Mouse (Mus musculus): ENCODE results near the gene Gmds. TPM values are rescaled to one million over a fixed set of nuclear protein-coding genes. Genes with fewer than 3 reads are reported as not detected.

The Gmds gene
- polyA plus RNA-seq, 1 experiment from 2014 or later = 37.2 TPM

DNA sequence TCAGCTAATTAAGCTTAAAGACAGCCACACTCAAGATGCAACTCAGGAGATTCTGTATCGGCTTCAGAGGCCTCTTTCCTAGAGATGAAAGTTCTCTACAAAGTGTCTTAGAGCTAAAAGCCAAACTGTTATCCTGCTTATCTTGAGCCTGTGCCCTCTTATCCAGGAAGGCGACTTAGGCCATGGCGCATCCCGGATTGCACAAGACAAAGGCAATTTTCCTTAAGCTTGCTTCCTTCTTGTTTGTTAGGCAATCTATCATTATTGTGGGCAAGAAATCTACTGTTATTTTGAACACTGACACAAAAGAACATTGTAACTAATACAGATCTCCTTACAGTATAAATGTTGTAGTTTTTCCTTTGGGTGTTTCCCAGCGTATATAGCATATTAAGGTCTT lies 511.4 kb downstream of the Gmds start:
- no peak overlapping the region for H3K27ac ChIP-seq (replicated peaks)
- 0 out of 2 replicates have a peak, but pooled peaks cover 2% of the 10 kb centered on the region for H3K4me1 ChIP-seq (replicated peaks)
- no peak overlapping the region for H3K9ac ChIP-seq
- no peak overlapping the region for H3K4me3 ChIP-seq
- WGBS = 93% methylated on average over 5 of the region's 5 CpGs
- ATAC-seq (ENCODE audit: low FRiP score, low read depth) = no peak
- peaks cover 11% of the 10 kb centered on the region; the same call in 1 of the 2 replicates for H3K27me3 ChIP-seq
- no peak overlapping the region for H3K4me2 ChIP-seq
- no peaks in the 10 kb centered on the region for H3K9me3 ChIP-seq
- no peaks in the 10 kb centered on the region for H3K36me3 ChIP-seq

DNA sequence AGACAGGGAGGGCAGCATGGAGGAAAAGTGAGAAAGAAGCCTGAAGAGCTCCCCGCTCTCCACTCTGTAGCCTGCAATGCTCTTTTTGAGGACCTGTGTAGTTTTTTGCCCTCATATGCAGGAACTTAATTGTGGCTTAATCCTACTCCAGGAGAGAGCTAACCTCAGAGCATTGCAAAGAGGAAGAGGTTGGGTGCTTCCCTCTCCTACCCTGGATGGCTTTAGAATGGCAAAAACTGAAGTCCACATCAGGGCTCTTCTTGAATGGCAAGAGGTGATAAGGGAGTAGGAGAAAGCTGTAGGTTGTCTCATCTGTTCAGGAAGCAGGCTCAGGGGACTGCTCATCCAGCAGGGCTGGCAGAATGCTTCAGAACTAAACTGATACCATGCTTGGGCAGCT lies 513.4 kb downstream of the Gmds start:
- Histone ChIP-seq H3K4me1 (replicated peaks) (peaks cover 5% of the 10 kb centered on the region; the same call in 1 of the 2 replicates), H3K27me3 (peaks cover 19% of the 10 kb centered on the region; the same call in 1 of the 2 replicates), H3K36me3 (no peaks in the 10 kb centered on the region), H3K4me3 (no peak overlapping the region), H3K9ac (no peak overlapping the region), H3K9me3 (no peaks in the 10 kb centered on the region), H3K4me2 (no peak overlapping the region), H3K27ac (replicated peaks) (no peak overlapping the region)
- ATAC-seq (ENCODE audit: low FRiP score, low read depth) = no peak
- WGBS = 93% methylated on average over 1 of the region's 1 CpGs

DNA sequence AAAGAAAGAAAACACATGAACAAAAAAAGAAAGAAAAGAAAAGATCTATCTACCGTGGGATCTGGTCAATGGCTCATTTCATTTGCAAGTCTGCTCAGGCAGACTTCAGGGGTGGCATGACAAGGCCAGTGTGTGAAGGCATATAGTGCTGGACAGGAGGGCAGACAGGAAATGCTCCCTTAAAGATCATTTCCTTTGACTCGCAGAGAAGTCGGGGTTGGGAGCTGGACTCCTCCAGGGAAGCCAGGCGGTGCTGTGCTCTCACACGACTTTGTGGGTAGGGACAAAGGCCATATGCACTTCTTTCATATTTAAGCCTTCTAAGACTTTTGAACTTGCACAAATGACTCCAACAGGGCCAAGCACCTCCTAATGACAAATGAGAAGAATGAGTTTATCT lies 515.2 kb downstream of the Gmds start:
- Histone ChIP-seq H3K27ac (replicated peaks) (no peak overlapping the region), H3K4me3 (no peak overlapping the region), H3K36me3 (no peaks in the 10 kb centered on the region), H3K4me2 (no peak overlapping the region), H3K27me3 (peaks cover 36% of the 10 kb centered on the region), H3K4me1 (replicated peaks) (peaks cover 5% of the 10 kb centered on the region; the same call in 1 of the 2 replicates), H3K9ac (no peak overlapping the region), H3K9me3 (no peaks in the 10 kb centered on the region)
- no peak for ATAC-seq (ENCODE audit: low FRiP score, low read depth)
- 26% methylated on average over 5 of the region's 5 CpGs for WGBS

DNA sequence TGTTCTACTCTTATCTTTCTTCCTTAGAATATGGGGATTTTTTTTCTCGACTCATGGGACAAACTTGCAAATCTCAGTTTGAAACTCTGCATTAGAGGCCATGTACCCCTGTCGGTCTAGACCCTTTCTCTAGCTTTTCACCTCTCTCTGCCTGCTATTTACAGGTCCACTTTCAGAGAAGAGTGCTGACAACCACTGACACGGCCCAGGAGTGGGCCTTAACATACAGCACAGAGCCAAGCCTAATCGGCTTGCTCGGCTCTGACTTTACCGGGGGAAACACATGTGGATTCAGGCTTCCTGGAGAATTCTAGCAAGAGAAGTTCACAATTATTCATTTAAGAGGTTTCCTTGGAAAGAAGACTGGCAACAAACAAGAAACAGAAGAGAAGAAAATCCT lies 517.5 kb downstream of the Gmds start:
- Histone ChIP-seq H3K4me3 (peak overlapping the region; percentile 29; the same call in 1 of the 2 replicates), H3K27ac (replicated peaks) (no peak overlapping the region)

DNA sequence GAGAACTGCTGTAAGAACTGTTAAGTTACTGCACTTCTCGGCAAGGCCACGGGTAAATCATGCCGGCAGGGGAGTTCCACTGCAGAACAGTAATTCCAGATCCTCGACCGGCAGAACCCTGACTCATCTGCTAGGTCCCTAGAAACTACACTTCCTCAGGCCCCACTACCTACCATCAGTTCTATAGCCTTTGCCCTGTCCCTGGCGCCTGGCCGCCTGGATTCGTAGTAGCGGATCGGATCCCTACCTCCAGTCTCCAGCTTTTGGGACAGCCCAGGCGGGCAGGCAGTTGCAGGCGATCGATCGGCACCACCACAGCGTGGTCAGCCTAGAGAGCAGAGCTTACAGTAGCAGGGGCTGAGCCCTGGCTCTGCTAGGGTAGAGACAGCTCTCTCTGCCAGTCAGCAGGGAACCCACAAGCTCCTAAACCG lies 517.9 kb downstream of the Gmds start:
- H3K27ac ChIP-seq (replicated peaks) = no peak overlapping the region

More for the DNA sequence above, 517.5 kb downstream of the Gmds start:
- 22% methylated on average over 6 of the region's 6 CpGs for WGBS
- no peaks in the 10 kb centered on the region for H3K36me3 ChIP-seq
- H3K9ac ChIP-seq = 0 out of 2 replicates have a peak overlapping the region, but pooled peaks have one; percentile 1
- no peaks in the 10 kb centered on the region for H3K9me3 ChIP-seq
- peaks cover 5% of the 10 kb centered on the region; the same call in 1 of the 2 replicates for H3K4me1 ChIP-seq (replicated peaks)
- H3K4me2 ChIP-seq = peak overlapping the region; percentile 50
- ATAC-seq (ENCODE audit: low FRiP score, low read depth) = no peak
- H3K27me3 ChIP-seq = peaks cover 55% of the 10 kb centered on the region

DNA sequence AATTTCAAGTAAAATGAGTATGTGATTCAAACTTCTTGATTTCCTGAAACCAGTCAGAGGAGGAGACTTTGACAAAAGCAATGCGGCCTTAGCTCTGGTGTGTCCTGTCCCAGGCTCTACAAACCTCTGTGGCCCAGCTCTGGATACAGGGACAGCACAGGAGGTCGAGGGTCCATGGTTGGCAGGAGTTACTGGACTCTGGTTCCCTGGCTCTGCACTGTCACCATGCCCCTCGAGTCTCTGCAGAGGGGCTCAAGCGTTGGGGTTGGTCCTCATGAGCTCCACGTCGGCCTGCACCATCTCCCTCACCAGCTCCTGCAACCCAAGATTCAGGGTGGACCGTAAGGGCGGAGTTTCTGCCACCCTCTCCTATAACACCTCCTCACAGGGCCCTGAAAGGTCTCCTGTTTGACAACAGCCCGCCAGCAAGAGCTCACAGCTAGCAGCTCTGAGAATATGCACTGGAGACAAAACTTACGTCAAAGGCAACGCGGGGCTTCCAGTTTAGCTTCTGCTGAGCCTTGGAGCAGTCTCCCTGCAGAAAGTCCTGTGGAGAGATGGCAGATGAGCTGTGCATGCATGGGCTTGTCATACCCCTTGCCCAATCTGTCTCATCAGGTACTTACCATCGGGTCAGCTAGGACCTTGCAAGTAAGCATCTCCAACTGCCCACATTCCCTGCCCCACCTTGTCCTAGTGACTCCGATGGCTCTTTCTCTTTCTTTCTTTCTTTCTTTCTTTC lies 518.7 kb downstream of the Gmds start:
- peaks cover 67% of the 10 kb centered on the region for H3K27me3 ChIP-seq
- 36% methylated on average over 14 of the region's 14 CpGs for WGBS

More for the DNA sequence above, 517.9 kb downstream of the Gmds start:
- 2% methylated on average over 16 of the region's 16 CpGs for WGBS
- H3K4me2 ChIP-seq = peak overlapping the region; percentile 50
- peaks cover 59% of the 10 kb centered on the region for H3K27me3 ChIP-seq
- no peaks in the 10 kb centered on the region for H3K36me3 ChIP-seq
- 0 out of 2 replicates have a peak overlapping the region, but pooled peaks have one; percentile 1 for H3K9ac ChIP-seq
- peak overlapping the region; percentile 29 for H3K4me3 ChIP-seq
- peaks cover 5% of the 10 kb centered on the region; the same call in 1 of the 2 replicates for H3K4me1 ChIP-seq (replicated peaks)
- H3K9me3 ChIP-seq = no peaks in the 10 kb centered on the region
- peak; percentile 74 for ATAC-seq (ENCODE audit: low FRiP score, low read depth)

DNA sequence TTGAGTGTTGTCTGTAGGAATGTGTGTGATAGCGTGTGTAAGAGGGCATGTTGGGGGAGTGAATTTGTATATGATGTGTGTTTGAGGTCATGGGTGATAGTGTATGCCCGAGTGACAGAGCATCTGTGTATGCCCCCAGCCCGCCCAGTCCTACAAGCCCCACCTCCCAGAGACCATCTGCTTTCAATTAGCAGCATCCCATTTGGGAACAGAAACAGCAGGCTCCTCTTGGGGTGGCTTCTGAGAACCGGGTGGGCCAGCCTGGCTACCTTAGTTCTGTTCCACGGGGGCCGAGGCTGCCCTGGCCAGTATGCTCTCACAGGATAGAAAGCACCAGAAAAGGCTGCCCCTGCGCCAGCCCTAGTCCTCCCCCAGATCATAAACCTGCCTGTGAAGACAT lies 520.2 kb downstream of the Gmds start:
- Histone ChIP-seq H3K4me1 (replicated peaks) (peaks cover 5% of the 10 kb centered on the region; the same call in 1 of the 2 replicates), H3K27me3 (peaks cover 77% of the 10 kb centered on the region)
- WGBS = 62% methylated on average over 7 of the region's 7 CpGs

More for the DNA sequence above, 518.7 kb downstream of the Gmds start:
- Histone ChIP-seq H3K9ac (no peak overlapping the region), H3K27ac (replicated peaks) (no peak overlapping the region), H3K4me2 (no peak overlapping the region), H3K4me3 (no peak overlapping the region), H3K4me1 (replicated peaks) (peaks cover 5% of the 10 kb centered on the region; the same call in 1 of the 2 replicates), H3K9me3 (no peaks in the 10 kb centered on the region), H3K36me3 (no peaks in the 10 kb centered on the region)
- no peak for ATAC-seq (ENCODE audit: low FRiP score, low read depth)

DNA sequence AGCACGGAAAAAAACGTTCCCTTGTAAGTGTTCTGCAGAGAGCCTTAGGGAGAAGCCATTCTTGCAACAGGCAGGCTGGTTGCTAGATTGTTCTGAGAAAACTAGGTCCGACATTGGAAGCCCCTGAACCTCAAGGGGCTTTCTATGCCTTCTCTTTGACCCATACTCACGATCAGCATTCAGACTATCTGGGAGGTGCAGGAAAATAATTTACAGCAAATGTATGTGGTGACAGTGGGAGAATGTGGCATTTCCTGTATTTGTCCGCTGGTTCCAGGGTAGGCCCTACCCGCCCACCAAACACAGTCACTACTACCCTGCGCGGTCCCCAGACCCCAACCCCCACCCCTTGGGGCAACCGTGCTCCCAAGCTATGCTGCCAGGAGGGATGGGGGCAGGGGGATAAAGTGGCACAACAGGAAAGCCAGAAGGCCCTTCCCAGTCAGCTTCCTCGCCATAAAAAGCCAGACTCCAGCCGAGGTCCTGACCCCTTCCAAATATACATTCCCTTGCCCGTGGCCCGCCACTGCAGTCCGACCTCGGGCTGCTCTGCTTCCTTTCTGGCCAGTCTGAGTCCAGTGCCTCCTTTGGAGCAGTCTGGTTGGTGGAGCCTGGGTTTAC lies 523.0 kb downstream of the Gmds start:
- H3K27ac ChIP-seq (replicated peaks) = no peak overlapping the region
- H3K36me3 ChIP-seq = no peaks in the 10 kb centered on the region
- H3K4me2 ChIP-seq = no peak overlapping the region
- WGBS = 36% methylated on average over 15 of the region's 15 CpGs
- H3K4me3 ChIP-seq = no peak overlapping the region
- peaks cover 8% of the 10 kb centered on the region for H3K4me1 ChIP-seq (replicated peaks)
- no peak overlapping the region for H3K9ac ChIP-seq
- peaks cover 87% of the 10 kb centered on the region for H3K27me3 ChIP-seq
- no peak for ATAC-seq (ENCODE audit: low FRiP score, low read depth)
- no peaks in the 10 kb centered on the region for H3K9me3 ChIP-seq

More for the DNA sequence above, 520.2 kb downstream of the Gmds start:
- H3K9ac ChIP-seq = no peak overlapping the region
- no peaks in the 10 kb centered on the region for H3K36me3 ChIP-seq
- no peak for ATAC-seq (ENCODE audit: low FRiP score, low read depth)
- H3K9me3 ChIP-seq = no peaks in the 10 kb centered on the region
- no peak overlapping the region for H3K27ac ChIP-seq (replicated peaks)
- no peak overlapping the region for H3K4me3 ChIP-seq
- no peak overlapping the region for H3K4me2 ChIP-seq

DNA sequence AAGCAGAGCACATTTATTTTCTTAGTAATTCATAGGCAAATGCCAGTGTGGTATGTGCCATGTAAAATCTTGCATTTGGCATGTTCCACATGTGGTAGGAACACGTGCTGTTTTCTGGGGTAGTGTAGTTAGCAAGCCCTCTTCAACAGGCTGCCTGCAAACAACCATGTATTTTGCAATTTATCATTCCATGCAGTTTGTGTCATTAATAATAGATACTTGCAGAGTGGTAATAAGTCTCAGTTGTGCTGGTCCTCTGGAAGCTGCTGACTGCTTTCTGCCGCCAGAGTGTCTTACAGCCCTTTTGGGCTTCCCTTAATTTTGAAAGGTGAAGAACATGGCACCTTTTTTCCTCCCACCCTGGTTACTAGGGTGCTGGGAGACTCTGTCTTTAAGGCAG lies 525.8 kb downstream of the Gmds start:
- WGBS = 52% methylated on average over 2 of the region's 2 CpGs
- no peak overlapping the region for H3K4me3 ChIP-seq
- H3K9ac ChIP-seq = no peak overlapping the region
- H3K27me3 ChIP-seq = peaks cover 67% of the 10 kb centered on the region
- ATAC-seq (ENCODE audit: low FRiP score, low read depth) = no peak
- peaks cover 16% of the 10 kb centered on the region for H3K4me1 ChIP-seq (replicated peaks)
- H3K36me3 ChIP-seq = no peaks in the 10 kb centered on the region
- peak overlapping the region; percentile 28 for H3K4me2 ChIP-seq
- no peak overlapping the region for H3K27ac ChIP-seq (replicated peaks)
- H3K9me3 ChIP-seq = no peaks in the 10 kb centered on the region

DNA sequence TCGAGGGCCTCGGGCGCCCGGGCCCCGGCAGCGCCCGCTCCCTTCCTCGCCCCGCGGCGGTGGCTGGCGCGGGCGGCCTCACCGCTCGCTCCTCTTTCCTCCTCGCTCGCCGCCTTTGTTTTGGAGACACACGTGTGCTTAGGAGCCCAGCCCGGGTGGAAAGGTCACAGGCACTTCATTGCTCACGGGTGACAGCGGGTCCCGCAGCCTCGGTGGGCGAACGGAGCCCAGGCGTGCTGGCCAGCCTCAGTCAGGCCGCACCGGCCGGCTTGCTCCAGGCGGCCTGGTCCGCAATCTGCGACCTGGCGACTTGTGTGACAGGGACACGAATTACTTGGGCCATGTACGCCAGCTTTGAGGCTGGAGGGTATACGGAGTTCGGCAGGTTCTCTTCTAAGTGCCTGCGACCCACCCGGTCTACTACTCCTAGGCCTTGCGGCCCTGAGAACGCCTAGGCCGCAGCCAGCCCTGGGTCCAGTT lies 527.0 kb downstream of the Gmds start:
- ATAC-seq (ENCODE audit: low FRiP score, low read depth) = no peak
- Histone ChIP-seq H3K27me3 (peaks cover 62% of the 10 kb centered on the region), H3K9me3 (no peaks in the 10 kb centered on the region), H3K4me3 (peak overlapping the region; percentile 30), H3K36me3 (no peaks in the 10 kb centered on the region), H3K27ac (replicated peaks) (no peak overlapping the region), H3K4me2 (peak overlapping the region; percentile 45), H3K4me1 (replicated peaks) (peaks cover 27% of the 10 kb centered on the region), H3K9ac (0 out of 2 replicates have a peak overlapping the region, but pooled peaks have one; percentile 17)
- WGBS = 8% methylated on average over 35 of the region's 44 CpGs

DNA sequence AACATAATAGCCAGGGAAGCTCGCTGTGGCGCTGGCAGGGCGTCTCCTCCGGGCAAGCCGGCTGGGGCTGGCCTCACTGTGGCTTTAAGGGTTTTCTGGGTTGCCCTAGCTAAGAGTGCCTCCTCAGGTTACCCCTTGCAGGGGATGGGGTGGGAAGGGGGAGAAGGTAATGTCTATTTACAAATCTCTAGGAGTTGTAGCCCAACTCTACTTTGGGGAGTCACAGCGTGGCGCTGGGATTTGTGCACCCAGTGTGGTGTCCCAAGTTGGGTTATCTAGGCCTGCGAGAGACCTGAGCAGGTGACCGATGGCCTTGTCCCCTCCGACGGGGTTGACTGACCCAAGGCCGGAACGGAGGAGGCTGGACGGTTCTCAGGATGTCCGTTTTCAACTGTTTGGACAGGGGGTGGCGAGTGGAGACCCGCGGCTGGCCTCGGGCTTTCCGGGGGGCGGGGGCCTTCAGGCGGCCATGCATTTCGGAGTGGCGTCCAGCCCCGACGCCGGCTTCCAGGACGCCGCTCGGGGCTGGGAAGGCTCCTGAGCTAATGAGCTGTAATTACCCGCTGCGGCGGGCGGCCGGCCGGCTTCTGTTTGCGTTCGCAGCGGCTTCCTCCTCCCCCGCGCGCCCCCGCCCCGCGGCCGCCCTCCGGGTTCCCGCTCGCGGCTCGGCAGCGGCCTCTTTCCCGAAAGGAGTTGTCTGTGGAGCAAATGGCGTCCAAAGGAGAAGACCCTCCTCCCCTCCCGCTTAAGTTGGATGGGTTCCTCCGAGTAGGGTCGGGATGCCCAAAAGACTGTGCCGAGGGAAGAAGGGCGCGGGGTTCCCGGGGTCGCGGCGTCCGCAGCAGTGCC lies 527.6 kb downstream of the Gmds start:
- H3K4me2 ChIP-seq = peak overlapping the region; percentile 45
- no peaks in the 10 kb centered on the region for H3K9me3 ChIP-seq
- under 1% methylated on average over 55 of the region's 65 CpGs for WGBS
- no peaks in the 10 kb centered on the region for H3K36me3 ChIP-seq
- peaks cover 33% of the 10 kb centered on the region for H3K4me1 ChIP-seq (replicated peaks)
- peaks cover 60% of the 10 kb centered on the region for H3K27me3 ChIP-seq
- H3K9ac ChIP-seq = 0 out of 2 replicates have a peak overlapping the region, but pooled peaks have one; percentile 17
- H3K4me3 ChIP-seq = peak overlapping the region; percentile 30
- no peak for ATAC-seq (ENCODE audit: low FRiP score, low read depth)
- no peak overlapping the region for H3K27ac ChIP-seq (replicated peaks)

All from hindbrain, embryonic 15.5 days (tissue).